Mouse (Mus musculus) lung, embryonic 16.5 days (tissue): ENCODE measurements around the gene Adamts16. TPM values are rescaled to one million over a fixed set of nuclear protein-coding genes. Genes with fewer than 3 reads are reported as not detected.

Experiments
- ATAC-seq: fragments of 200-750 bp; cut with Nextera tagmentation; 2 replicates; pipeline ENCODE4 v1.8.0; 2017; ENCODE audit warnings: low read depth, mild to moderate bottlenecking, moderate library complexity
- H3K27ac ChIP-seq: fragments of 300-500 bp; sonication (generic); 2 replicates; pipeline ENCODE4 v1.5.1; 2014; ENCODE audit warnings: mild to moderate bottlenecking, control low read depth, low read length
- H3K27me3 ChIP-seq: fragments of 300-500 bp; sonication (generic); 2 replicates; pipeline ENCODE4 v1.6.1; 2014; ENCODE audit warnings: low read depth, low read length, mixed read lengths; ENCODE audit not compliant: control insufficient read depth, insufficient read depth
- H3K36me3 ChIP-seq: fragments of 300-500 bp; sonication (generic); 2 replicates; pipeline ENCODE4 v1.6.1; 2014; ENCODE audit warnings: low read length; ENCODE audit not compliant: control insufficient read depth, insufficient read depth
- H3K4me1 ChIP-seq: fragments of 300-500 bp; sonication (generic); replicated peaks from 2 replicates; pipeline ENCODE4 v1.6.1; 2014; ENCODE audit warnings: low read length, mixed read lengths; ENCODE audit not compliant: control insufficient read depth, insufficient read depth
- H3K4me2 ChIP-seq: fragments of 300-500 bp; sonication (generic); 2 replicates; pipeline ENCODE4 v1.6.1; 2014; ENCODE audit warnings: low read depth, low read length, control low read depth
- H3K4me3 ChIP-seq: fragments of 300-500 bp; sonication (generic); 2 replicates; pipeline ENCODE4 v1.5.1; 2014; ENCODE audit warnings: mild to moderate bottlenecking, low read length, control low read depth
- H3K9ac ChIP-seq: fragments of 300-500 bp; sonication (generic); 2 replicates; pipeline ENCODE4 v1.6.1; 2014; ENCODE audit warnings: low read length, control low read depth
- H3K9me3 ChIP-seq: fragments of 300-500 bp; sonication (generic); 2 replicates; pipeline ENCODE4 v1.6.1; 2016; ENCODE audit warnings: low read length; ENCODE audit not compliant: control insufficient read depth
- WGBS: fragments of 180-500 bp; shearing (Covaris S2); extraction: QIAGEN DNeasy Blood & Tissue Kit; methylation state at CpG from one replicate; pipeline ENCODE4 v1.1.7; 2014; 5-methylcytosine and 5-hydroxymethylcytosine counted together
- polyA plus RNA-seq: library from polyadenylated mRNA; unstranded; fragments of >200 nt; fragmentation: Nextera tagmentation; extraction: Ambion mirVana; gene quantifications from 2 replicates; pipeline ENCODE4 v1.2.1, GENCODE M21; 2015

Adamts16 gene
- polyA plus RNA-seq, 1 experiment from 2014 or later: 0.05 TPM

DNA sequence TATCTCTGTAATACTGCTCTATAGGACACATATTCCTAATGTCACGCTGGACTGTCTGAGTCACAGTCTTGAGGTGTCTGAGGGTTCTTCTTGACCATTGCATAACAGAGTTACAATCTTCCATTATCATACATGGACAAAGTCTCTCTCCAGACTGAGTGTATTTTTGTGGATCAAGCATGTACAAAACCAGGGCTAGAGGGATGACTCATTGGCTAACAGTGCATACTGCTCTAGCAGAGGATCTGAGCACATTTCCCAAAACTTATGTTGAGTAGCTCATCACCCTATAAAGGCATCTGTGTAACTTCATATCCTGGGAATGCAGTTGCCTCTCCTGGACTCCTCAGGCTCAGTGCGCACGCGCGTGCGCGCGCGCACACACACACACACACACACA lies 81.4 kb downstream of the Adamts16 start:
- H3K36me3 ChIP-seq: no peaks in the 10 kb centered on the region
- no peaks in the 10 kb centered on the region for H3K27me3 ChIP-seq
- no peak overlapping the region for H3K4me2 ChIP-seq
- 98% methylated on average over 9 of the region's 9 CpGs for WGBS
- H3K4me3 ChIP-seq: no peak overlapping the region
- no peak overlapping the region for H3K9ac ChIP-seq
- H3K9me3 ChIP-seq: no peaks in the 10 kb centered on the region
- no peak for ATAC-seq
- H3K27ac ChIP-seq: no peak overlapping the region
- no peaks in the 10 kb centered on the region for H3K4me1 ChIP-seq

DNA sequence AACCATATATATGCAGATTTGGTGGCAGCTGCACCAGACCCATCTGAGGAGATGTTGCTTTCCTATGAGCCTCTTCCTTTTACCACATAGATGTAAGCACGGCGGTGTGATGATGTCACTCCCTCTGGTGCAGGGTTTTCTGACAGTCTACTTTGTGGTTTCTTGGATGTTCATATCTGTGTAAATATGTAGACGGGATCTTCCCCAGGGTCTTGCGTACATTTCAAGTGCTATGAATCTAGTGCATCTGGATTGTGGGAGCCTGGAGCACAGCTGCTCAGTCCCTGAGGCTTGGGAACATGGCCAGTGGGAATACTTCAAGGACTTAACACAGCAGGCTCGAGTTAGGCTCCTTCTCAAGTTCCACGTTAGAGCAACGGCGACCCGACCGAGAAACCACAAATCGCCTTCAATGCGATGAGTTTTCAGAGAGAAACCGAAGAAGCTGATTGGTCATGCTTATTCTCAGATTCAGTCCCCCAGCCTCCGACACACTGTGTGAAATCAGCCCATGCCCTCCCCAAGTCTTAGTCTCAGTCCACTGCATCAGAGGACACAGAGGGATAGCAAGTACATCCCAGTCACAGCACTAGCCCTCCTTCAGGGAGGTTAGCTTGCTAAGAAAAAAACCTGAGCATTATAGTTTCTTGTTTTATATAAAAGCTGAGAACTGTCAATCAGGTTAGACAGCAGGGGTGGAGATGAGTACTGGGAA lies 95.2 kb downstream of the Adamts16 start:
- no peak overlapping the region for H3K9ac ChIP-seq
- ATAC-seq: no peak

DNA sequence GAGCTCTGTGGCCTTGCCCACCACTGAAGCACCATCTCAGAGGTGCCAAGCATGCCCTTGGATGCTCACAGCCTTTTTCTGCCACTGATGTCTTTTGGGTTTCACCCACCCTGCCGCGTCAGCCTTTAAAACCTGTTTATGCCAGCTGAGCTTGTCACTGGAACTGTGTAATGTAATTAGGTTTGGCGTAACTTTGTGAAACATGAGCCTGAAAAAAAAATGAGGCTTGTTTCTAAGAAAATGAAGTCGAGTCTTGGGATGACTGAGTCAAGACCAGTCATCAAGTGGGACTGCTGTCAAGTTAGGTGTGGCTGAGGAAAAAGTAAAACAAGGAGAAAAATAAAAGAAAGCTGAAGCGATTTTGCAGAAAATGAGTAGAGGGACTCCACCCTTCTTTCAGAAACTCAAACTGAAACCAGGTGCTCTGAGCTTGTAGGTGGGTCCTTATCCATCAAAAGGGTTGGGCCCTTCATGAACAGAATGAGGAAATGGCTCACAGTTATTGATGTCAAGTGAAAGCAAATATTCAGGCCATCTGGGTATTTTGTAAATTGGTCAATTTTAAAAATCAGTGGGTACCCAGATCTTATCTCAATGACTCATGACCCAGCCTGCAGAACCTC lies 97.1 kb downstream of the Adamts16 start:
- H3K4me2 ChIP-seq: no peak overlapping the region
- no peak overlapping the region for H3K27ac ChIP-seq
- H3K9me3 ChIP-seq: no peaks in the 10 kb centered on the region
- ATAC-seq: no peak
- 73% methylated on average over 5 of the region's 5 CpGs for WGBS
- H3K36me3 ChIP-seq: no peaks in the 10 kb centered on the region
- no peak overlapping the region for H3K9ac ChIP-seq
- H3K27me3 ChIP-seq: no peaks in the 10 kb centered on the region
- no peaks in the 10 kb centered on the region for H3K4me1 ChIP-seq
- no peak overlapping the region for H3K4me3 ChIP-seq

More for the DNA sequence above, 95.2 kb downstream of the Adamts16 start:
- Histone ChIP-seq H3K9me3 (no peaks in the 10 kb centered on the region), H3K4me3 (no peak overlapping the region), H3K4me2 (no peak overlapping the region), H3K36me3 (no peaks in the 10 kb centered on the region), H3K4me1 (no peaks in the 10 kb centered on the region), H3K27me3 (no peaks in the 10 kb centered on the region), H3K27ac (no peak overlapping the region)
- 55% methylated on average over 14 of the region's 14 CpGs for WGBS

DNA sequence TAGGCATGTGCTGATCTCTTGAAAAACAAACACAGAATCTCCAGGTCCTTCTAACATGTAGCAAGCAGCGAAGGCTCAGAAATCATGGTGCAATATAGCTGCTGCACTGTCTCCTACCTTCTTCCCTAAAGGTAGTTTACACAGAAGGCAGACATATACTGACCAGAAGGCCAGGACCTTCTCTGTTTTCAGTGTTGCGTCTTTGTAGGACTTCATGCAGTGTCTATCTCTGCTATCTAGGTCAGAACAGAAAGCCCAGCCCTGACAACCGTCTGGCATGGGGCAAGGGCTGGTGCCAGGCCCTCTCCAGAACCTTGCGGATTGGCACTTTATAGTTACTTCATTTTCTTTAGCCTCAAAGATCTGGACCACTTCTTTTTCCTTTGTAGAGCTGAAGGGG lies 98.9 kb downstream of the Adamts16 start:
- Histone ChIP-seq H3K4me3 (no peak overlapping the region), H3K9me3 (no peaks in the 10 kb centered on the region), H3K4me2 (no peak overlapping the region), H3K36me3 (no peaks in the 10 kb centered on the region), H3K27ac (no peak overlapping the region), H3K27me3 (no peaks in the 10 kb centered on the region), H3K9ac (no peak overlapping the region), H3K4me1 (no peaks in the 10 kb centered on the region)
- WGBS: 82% methylated on average over 4 of the region's 4 CpGs
- no peak for ATAC-seq

DNA sequence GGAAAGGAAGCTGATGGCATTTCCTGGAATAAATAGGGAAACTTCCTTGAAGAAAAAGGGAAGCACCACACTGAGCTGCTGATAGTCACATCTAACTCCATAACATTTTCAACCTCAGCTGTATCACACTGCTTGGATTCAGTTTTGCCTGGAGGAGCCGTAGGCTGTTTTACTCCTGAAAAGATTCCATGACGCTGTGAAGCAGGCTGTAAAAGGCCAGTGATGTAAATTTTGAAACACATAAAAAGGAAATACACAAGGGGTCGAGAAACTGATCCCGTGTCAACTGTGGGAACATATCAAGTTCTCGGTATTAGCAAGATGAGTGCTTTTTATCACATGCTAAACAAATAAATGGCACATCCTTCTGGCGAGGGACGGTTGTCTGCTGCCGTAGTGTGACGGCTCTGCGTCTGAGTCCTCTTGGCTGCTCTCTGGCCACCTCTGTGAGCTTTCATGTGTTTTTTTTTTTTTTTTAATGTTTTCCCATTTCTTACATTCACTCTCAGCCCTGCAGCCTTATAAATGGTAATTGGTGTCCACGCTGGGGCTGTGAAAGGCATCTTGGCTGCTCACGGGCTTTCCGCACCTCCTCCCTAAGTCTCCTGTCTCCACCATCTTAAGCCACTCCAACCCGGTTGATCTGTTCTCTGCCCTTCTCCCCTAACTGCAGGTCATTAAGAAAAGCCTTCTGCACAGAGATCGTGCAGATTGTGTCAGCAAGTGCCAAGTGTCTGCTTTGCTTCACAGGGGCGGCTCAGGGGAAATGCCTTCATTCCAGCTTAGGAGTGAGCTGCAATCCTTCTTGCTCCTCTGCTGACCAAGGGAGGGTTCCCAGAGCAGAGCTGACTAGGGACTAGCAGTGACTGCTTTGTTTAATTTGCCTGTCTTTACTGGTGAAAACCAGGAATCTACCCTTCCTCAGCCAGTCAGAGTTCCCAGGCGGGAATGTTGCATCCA lies 101.0 kb downstream of the Adamts16 start:
- no peaks in the 10 kb centered on the region for H3K36me3 ChIP-seq
- H3K9me3 ChIP-seq: no peaks in the 10 kb centered on the region
- no peak overlapping the region for H3K27ac ChIP-seq
- H3K4me3 ChIP-seq: no peak overlapping the region
- WGBS: 40% methylated on average over 17 of the region's 17 CpGs
- H3K4me2 ChIP-seq: no peak overlapping the region
- no peaks in the 10 kb centered on the region for H3K27me3 ChIP-seq
- no peaks in the 10 kb centered on the region for H3K4me1 ChIP-seq
- no peak overlapping the region for H3K9ac ChIP-seq
- no peak for ATAC-seq

DNA sequence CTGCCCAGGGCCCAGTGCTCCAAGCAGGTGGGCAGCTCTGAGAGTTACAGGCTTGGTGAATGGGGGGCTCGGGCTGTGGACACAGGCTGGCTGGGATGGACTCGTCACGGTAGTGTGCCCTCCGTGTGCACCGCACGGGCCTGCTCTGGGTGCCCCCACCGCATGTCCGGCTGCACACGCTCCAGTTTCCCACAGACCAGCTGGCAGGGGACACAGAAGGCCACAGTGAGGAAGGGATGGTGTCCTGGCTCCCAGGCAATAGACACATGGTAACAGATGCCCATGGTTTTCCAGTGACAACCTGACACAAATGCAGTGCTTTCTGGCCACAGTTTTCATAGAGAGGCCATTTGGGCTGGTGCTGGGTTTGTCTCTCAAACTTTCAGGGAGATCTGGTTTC lies 102.8 kb downstream of the Adamts16 start:
- Histone ChIP-seq H3K9ac (no peak overlapping the region), H3K27me3 (no peaks in the 10 kb centered on the region), H3K36me3 (no peaks in the 10 kb centered on the region), H3K27ac (no peak overlapping the region), H3K4me3 (no peak overlapping the region), H3K9me3 (no peaks in the 10 kb centered on the region), H3K4me1 (no peaks in the 10 kb centered on the region), H3K4me2 (no peak overlapping the region)
- ATAC-seq: no peak
- 92% methylated on average over 9 of the region's 9 CpGs for WGBS

DNA sequence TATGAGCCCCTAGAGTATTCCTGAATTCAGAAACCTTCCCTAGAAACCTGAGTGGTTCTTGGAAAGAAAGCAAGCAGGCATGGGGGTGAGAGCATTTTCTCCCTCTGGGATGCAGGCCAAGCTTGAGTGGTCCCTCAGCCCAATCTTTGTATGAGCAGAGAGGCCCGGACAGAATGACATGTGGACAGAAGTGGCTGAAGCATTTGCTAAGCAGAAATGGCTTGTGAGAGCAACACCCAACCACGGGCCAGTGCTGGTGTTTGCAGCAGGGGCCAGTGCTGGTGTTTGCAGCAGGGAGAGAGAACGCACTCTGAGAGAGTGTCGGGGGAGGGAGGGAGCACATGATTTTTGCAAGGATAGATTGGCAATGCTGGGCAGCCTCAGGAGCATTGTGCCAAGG lies 105.2 kb downstream of the Adamts16 start:
- Histone ChIP-seq H3K9ac (no peak overlapping the region), H3K27ac (no peak overlapping the region), H3K4me2 (no peak overlapping the region), H3K4me3 (no peak overlapping the region), H3K4me1 (no peaks in the 10 kb centered on the region), H3K9me3 (no peaks in the 10 kb centered on the region), H3K36me3 (no peaks in the 10 kb centered on the region), H3K27me3 (no peaks in the 10 kb centered on the region)
- peak; percentile 73 for ATAC-seq
- WGBS: 38% methylated on average over 4 of the region's 4 CpGs

DNA sequence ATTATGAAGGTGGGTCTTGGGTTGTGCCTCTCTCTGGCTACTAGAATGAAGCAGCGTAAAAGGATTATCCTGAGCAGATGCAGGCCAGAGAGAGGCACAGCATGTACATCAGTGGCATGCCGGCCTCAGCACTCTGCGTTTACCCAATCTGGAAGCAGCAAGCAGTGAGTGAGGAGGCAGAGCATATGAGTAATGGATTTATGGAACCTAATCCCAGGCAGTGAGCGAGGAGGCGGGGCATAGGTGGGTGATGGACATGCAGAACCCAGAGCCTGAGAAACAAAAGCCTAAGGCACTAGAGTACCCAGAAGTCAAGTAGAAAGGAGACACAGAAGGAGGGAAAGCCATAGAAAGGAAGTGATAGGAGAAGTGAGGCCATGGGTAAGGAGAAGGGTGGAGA lies 107.0 kb downstream of the Adamts16 start:
- ATAC-seq: no peak
- Histone ChIP-seq H3K36me3 (no peaks in the 10 kb centered on the region), H3K9me3 (no peaks in the 10 kb centered on the region), H3K9ac (no peak overlapping the region), H3K27me3 (no peaks in the 10 kb centered on the region), H3K4me3 (no peak overlapping the region), H3K4me2 (no peak overlapping the region), H3K27ac (no peak overlapping the region), H3K4me1 (no peaks in the 10 kb centered on the region)
- WGBS: 82% methylated on average over 5 of the region's 5 CpGs

DNA sequence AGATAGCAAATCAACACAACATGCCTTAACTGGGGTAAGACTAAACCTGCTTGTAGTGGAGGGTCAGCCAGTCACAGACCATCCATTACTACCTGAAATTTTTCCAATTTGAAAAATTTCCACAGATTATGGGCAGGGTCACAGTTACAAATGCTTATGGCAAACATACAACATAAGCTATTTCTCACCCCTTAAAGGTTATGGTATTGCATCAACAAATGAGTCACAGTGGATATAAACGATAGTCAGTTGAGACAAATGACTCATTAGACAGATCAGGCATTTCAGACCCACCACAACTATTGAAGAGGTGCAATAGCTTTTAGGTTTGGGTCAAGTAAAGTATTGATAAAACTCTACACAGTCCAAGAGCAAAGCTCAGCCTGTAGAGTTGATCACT lies 107.7 kb downstream of the Adamts16 start:
- Histone ChIP-seq H3K27me3 (no peaks in the 10 kb centered on the region), H3K4me1 (no peaks in the 10 kb centered on the region), H3K9ac (no peak overlapping the region), H3K27ac (no peak overlapping the region), H3K4me2 (no peak overlapping the region), H3K9me3 (no peaks in the 10 kb centered on the region), H3K4me3 (no peak overlapping the region), H3K36me3 (no peaks in the 10 kb centered on the region)
- ATAC-seq: no peak
- 66% methylated on average over 1 of the region's 1 CpGs for WGBS
